Mouse (Mus musculus): ENCODE measurements around the gene Mrpl12. TPM values are rescaled to one million over a fixed set of nuclear protein-coding genes. Genes with fewer than 3 reads are reported as not detected.

The Mrpl12 gene
- total RNA-seq, 4 experiments from 2014 or later: 233 to 251 (median 242) TPM

- no peak for DNase-seq (ENCODE audit: low spot score)
Measured at GRCm38 (mm10) chr11:120472052-120472451, 12.4 kb upstream of the Mrpl12 start.

GRCm38 (mm10) chr11:120483448-120483934, 922 bp upstream of the Mrpl12 start:
- no peak for DNase-seq (ENCODE audit: low spot score)

- no peak for DNase-seq (ENCODE audit: low spot score)
Measured at GRCm38 (mm10) chr11:120485251-120485650, 838 bp downstream of the Mrpl12 start.

DNA sequence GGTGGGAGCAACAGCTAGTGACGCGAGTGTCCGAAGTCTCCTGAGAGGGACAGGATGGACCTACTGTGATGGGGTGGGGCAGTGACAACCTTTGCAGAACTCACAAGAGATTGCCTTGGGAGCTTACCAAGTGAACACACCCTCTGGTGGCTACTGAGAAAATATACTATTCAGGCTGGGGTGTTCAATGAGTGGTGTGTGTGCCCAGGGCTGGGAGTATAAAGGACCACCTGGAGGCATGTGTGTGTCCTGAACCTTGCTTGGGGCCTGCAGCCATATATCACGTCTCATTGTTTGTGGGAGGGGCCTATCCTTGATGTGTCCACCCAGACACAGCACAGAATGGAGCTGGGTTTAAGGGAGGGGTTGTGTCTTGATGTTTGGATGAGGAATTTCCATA, 4.1 kb downstream of the Mrpl12 start:
- DNase-seq (ENCODE audit: low spot score): no peak

- DNase-seq (ENCODE audit: low spot score): peak; percentile 80
Measured at GRCm38 (mm10) chr11:120489054-120489761, 4.8 kb downstream of the Mrpl12 start.

- DNase-seq (ENCODE audit: low spot score): no peak
Measured at GRCm38 (mm10) chr11:120490291-120491046, 6.1 kb downstream of the Mrpl12 start.

GRCm38 (mm10) chr11:120491317-120492023, 7.1 kb downstream of the Mrpl12 start, which contains the start of gene Slc25a10:
TSS of gene Slc25a10 (plus strand) at chr11:120491840.
- peak; percentile 90 for DNase-seq (ENCODE audit: low spot score)

- peak; percentile 45 for DNase-seq (ENCODE audit: low spot score)
Measured at GRCm38 (mm10) chr11:120492024-120492877, 7.8 kb downstream of the Mrpl12 start.

DNA sequence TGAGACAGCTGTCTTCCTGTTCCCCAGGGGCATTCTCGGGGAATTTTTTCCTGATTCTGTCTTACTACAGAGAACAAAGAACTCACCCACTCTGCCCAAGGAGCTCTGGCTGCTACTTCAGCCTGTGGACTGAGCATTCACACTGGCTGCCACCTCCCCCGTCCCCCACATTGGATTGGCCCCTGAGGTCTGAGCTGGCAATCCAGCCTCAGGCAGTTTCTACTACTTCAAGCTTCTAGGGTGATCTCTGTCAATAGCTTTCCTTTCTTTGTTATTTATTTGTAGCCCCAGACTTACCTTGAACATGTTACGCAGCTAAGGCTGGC, 8.4 kb downstream of the Mrpl12 start:
- DNase-seq (ENCODE audit: low spot score): no peak

DNA sequence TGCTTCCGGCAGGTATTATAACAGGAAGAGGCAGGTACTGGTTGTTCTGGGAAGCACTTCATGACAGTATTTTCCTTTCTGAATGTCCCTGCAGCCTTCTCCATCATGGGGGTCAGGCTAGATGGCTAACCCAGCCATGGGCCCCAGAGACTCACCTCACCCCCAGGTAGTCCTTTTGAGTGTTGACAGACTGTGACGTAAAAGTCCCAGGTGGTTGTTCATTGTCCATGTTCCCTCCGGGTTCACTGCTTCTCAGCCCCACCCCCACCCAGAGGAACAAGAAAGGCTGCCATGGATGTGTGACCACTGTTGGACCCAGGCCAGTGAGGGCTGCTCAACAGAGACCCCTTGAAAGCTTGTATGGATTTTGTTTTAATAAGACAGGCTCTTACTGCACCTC, 8.9 kb downstream of the Mrpl12 start:
- DNase-seq (ENCODE audit: low spot score): no peak

- DNase-seq (ENCODE audit: low spot score): no peak
Measured at GRCm38 (mm10) chr11:120493911-120494310, 9.5 kb downstream of the Mrpl12 start.

GRCm38 (mm10) chr11:120497436-120497835, 13.0 kb downstream of the Mrpl12 start:
- no peak for DNase-seq (ENCODE audit: low spot score)

GRCm38 (mm10) chr11:120498226-120498625, 13.8 kb downstream of the Mrpl12 start:
- DNase-seq (ENCODE audit: low spot score): no peak

DNA sequence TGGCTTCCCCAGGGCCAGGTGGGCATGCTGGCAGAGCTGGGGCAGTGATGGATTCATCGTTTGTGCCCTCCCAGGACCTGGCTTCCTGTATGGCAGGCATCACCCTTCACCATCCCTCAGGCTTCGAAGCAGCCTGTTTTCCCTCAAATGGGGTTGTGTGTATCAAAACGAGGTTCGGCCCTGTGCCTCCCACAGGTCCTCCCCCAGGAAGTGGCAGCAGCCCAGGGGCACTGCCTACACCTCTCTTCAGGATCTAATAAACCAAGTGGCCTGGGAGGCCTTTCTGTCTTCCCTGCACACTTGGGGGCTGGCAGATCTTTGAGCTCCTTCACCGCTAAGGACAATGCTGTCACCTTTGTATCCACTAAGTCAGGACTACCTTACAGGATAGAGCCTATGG, 14.5 kb downstream of the Mrpl12 start:
- no peak for DNase-seq (ENCODE audit: low spot score)

DNA sequence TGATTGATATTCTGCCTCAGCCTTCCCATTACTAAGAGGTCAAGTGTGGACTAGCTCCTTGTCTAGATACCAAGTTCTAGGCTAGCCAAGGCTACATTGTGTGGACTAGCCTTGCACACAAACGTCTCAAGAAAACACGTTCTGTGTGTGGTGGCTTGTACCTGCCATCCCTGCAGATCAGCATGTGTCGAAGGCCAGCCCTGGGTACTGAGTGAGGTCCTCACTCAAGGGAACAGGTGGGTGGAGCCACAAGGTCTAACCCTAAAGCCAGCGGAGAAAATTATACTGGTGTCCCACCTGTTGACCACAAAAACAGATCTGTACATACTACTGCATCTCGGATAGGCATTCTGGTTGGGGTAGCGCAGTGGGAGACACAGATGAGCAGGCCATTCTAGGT, 15.5 kb downstream of the Mrpl12 start:
- no peak for DNase-seq (ENCODE audit: low spot score)

DNA sequence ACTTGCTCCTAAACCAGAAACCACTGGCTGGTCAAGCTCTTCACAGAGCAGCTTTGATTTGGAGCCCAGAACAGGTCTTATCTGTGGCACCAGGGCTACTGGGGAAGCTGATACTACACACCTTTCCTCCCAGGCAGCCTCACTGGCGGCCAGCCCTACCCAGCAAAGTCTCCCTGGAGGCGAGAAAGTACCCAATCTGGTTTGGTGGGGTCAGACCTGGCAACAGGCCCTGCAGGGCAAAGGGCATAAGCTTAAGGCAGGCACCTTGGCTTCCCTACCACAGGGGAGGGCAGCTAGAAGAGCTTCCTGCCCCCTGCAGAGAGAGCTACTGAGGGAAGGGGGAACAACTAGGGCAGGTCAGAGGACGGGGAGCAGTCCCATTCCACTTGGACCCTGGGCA, 15.9 kb downstream of the Mrpl12 start:
- DNase-seq (ENCODE audit: low spot score): no peak

DNA sequence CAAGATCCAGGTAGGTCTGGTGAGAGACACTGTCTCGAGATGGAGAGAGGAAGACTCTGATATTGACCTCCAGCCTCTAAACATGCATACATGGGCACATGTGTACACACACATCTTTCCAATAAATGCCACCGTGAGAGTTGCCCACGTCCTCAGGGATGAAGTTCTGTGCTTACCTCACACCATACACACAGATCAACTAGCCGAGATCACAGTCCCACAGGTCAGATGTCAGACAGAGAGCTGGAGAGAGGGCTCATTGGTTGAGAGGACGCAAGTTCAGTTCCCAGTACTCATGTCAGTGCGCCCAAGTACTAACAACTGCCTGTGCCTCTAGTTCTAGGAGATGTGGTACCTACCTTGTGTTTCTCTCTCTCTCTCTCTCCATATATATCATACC, 16.6 kb downstream of the Mrpl12 start:
- no peak for DNase-seq (ENCODE audit: low spot score)

GRCm38 (mm10) chr11:120501701-120502100, 17.3 kb downstream of the Mrpl12 start:
- no peak for DNase-seq (ENCODE audit: low spot score)

DNA sequence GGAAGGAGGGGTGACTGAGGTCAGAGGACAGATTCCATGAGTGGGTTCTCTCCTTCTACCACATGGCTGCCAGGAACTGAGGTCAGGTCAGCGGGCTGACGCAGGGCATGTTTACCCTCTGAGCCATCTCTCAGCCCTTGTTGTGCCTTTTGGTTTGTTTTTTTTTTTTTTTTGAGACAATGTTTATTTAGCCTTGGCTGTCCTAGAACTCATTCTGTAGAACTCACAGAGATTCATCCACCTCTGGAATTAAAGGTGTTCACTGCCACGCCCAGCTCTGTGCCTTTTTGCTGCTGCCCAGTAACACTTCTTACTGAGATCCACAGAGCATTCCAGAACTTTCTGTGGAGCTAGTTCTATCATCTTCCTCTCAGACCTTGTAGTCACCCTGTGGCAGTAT, 21.2 kb downstream of the Mrpl12 start:
- no peak for DNase-seq (ENCODE audit: low spot score)

DNA sequence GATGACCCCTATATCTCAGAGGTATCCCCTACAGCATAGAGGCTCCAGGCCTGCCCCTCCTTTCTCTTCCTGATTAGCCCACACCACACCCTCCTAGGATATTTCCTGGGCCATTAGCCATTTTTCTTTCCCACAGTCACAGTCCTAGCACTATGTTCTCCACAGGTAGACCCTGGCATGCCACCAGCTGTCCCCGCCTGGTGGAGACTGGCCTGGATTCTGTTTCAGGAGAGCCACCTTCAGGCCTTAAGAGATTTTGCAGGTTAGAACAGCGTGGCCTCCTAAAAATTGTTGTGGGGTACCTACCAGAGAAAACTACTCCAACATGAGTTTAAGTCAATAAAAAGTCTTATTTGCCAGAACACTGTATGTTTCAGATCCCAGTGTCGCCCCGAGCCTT, 22.5 kb downstream of the Mrpl12 start:
- no peak for DNase-seq (ENCODE audit: low spot score)

DNA sequence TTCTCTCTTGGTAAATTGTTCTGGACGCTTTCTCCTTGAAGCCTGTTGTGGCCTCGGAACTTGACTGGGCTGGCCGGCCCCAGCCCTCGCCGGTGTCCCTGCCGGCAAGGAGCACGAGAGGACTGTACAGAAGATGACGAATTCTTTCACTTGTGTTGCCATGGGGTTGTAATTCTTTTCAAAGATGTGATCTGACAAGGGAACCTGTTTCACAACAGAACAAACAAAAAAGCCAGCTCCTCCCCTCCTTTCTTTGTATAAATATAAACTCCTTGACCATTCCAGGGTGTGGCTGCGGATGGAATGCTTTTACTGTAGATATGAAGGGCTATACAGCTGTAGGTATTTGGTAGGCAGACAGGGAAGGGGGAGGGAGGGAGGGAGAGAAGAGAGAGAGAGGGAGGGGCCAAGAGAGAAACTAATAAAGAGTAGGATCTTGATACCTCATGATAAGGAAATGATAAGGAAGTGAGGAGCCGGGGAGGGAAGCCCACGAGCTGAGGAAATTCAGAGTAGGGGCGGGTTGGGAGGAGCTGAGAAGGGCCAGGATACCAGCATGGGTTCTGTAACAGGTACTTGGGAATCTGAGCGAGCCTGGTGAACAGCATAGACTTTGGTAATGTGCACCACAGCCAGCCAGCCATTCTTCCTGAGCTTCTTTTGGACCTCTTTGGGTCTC, 23.3 kb downstream of the Mrpl12 start:
- no peak for DNase-seq (ENCODE audit: low spot score)

Measured in heart, adult 8-10 months (tissue).